Mouse (Mus musculus) bone marrow, adult 2 months (tissue): ENCODE data around the gene Opn1sw. TPM values are rescaled to one million over a fixed set of nuclear protein-coding genes. Genes with fewer than 3 reads are reported as not detected.

Experiments
- H3K27ac ChIP-seq: fragments of 200-500 bp; 2 replicates; pipeline ENCODE4 v1.5.1; 2012; ENCODE audit warnings: low read depth, mild to moderate bottlenecking, control low read depth, inconsistent platforms, low read length; ENCODE audit not compliant: control insufficient read depth, poor library complexity, insufficient read depth
- H3K4me1 ChIP-seq: fragments of 200-500 bp; 2 replicates; pipeline ENCODE4 v1.6.1; 2011; ENCODE audit warnings: low read length; ENCODE audit not compliant: control insufficient read depth, insufficient read depth
- H3K4me3 ChIP-seq: fragments of 200-500 bp; replicated peaks from 2 replicates; pipeline ENCODE3; 2011; ENCODE audit warnings: mild to moderate bottlenecking, low read depth, low read length, control low read depth; ENCODE audit not compliant: control insufficient read depth
- CTCF ChIP-seq: fragments of 200-500 bp; IDR thresholded peaks from 2 replicates; pipeline ENCODE4 v1.5.1; 2011; ENCODE audit warnings: low read length, control low read depth; ENCODE audit not compliant: control insufficient read depth, insufficient read depth
- POLR2A ChIP-seq: fragments of 200-500 bp; IDR thresholded peaks from 2 replicates; pipeline ENCODE4 v1.6.1; 2011; ENCODE audit warnings: low read depth, mild to moderate bottlenecking, control low read depth, low read length, borderline replicate concordance; ENCODE audit not compliant: control insufficient read depth
- WGBS: fragments of 180-500 bp; shearing (Covaris S2); methylation state at CpG from one replicate; pipeline ENCODE4 v1.1.7; 2018; 5-methylcytosine and 5-hydroxymethylcytosine counted together
- polyA plus RNA-seq: library from polyadenylated mRNA; stranded (reverse); fragments of >200 nt; gene quantifications from 2 replicates; pipeline ENCODE4 v1.2.4, GENCODE M21; 2011; ENCODE audit warnings: low replicate concordance; ENCODE audit not compliant: missing spikeins, insufficient read depth, insufficient read length

Opn1sw gene
- polyA plus RNA-seq, 1 experiment: not detected

DNA sequence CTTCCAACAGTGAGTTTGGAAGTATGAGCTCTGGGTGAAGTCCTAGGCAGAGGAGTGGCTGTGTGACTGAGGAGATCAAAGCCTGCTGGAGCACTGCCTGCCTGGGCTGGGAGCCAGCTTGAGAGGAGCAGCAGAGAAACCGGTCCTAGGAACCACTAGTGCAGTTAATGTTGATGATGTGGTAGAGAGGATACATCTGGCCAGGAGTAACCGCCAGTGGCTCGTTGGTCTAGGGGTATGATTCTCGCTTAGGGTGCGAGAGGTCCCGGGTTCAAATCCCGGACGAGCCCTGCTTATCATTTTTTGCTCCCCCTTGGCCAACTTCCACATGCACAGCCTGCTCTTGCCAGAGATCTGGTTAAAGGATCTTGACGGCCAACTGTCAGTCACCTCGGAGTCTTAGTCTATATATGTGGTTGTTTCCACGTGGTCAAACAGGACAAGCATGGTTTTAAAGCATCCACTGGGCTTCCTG is 375 bp upstream of the Opn1sw start:
- no peaks in the 10 kb centered on the region for H3K4me1 ChIP-seq
- no peak for TF ChIP-seq POLR2A
- no peak for TF ChIP-seq CTCF
- no peak overlapping the region for H3K4me3 ChIP-seq
- H3K27ac ChIP-seq: no peak overlapping the region
- WGBS: 10% methylated on average over 11 of the region's 11 CpGs

DNA sequence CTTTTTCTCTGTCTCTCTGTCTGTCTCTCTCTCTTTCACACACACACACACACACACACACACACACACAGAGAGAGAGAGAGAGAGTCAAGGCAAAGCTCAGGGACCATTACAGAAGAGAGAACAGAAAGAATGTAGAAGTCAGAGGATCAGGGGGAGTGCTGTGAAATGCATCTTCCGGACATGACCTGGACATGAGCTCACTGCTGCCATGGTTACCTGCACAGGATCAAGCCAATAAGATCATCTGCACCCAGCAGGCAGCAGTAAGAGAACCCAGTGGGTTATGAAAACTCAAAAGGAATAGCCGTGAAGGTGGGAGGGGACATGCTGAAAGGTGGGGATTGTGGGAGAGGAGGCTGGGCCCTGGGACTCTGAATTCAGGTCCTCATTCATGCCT is 5.8 kb downstream of the Opn1sw start:
- Histone ChIP-seq H3K4me1 (no peaks in the 10 kb centered on the region), H3K4me3 (no peak overlapping the region), H3K27ac (no peak overlapping the region)
- TF ChIP-seq CTCF (no peak), POLR2A (no peak)
- 72% methylated on average over 2 of the region's 2 CpGs for WGBS

DNA sequence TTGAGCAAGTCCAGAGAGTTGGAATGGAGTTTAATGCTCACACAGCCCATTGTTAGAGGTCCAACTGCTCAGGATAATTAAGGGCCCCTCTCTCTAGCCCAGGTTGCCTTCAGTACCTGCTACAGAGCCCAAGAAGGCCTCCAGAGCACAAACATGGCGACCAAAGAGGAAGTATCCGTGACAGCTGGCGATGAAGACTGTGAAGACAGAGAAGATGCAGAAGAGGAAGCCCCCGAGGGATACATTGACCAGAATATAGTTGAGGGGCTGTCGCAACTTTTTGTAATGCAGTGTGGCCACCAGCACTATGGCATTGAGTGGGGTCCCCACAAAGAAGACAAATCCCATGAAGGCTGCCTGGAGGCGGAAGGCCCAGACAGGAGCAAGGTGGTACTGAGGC is 8.3 kb downstream of the Opn1sw start:
- Histone ChIP-seq H3K4me1 (no peaks in the 10 kb centered on the region), H3K4me3 (no peak overlapping the region), H3K27ac (no peak overlapping the region)
- TF ChIP-seq POLR2A (no peak), CTCF (no peak)
- 44% methylated on average over 6 of the region's 6 CpGs for WGBS

DNA sequence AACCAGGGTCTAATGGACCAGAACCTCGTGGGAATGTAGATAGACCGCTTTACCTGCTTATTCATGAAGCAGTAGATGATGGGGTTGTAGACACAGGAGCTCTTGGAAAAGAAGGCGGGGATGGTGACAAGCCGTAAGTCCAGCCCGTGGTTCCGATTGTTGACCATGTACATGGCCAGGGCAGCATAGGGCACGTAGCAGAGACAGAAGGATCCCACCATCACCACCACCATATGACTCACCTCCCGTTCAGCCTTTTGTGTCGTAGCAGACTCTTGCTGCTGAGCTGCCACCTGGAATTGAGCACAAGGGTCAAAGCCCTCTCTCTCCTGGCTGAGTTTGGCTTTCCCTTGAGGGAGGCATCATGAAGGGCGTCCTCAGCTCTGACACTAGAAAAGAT is 9.6 kb downstream of the Opn1sw start:
- TF ChIP-seq POLR2A (no peak), CTCF (no peak)
- WGBS: 86% methylated on average over 10 of the region's 10 CpGs
- H3K4me1 ChIP-seq: no peaks in the 10 kb centered on the region
- no peak overlapping the region for H3K27ac ChIP-seq
- H3K4me3 ChIP-seq: no peak overlapping the region

DNA sequence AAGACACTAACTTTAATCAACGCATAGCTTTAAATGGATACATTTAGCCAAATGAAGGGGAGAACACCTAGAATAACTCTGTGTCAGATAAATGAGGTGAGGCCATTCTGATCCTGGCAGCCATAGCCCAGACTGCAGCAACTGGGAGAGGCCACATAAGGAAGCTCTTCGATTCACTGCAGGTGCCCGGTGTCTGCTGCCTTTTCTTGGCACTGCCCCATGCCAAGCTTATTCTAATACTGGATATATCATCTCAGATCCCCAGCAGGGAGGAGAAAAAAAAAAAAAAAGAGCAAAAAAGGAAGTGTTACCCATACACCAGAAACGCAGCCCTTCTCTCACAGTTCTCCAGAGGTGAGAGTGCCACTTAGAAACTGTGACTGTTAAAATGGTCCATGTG is 10.9 kb downstream of the Opn1sw start:
- Histone ChIP-seq H3K4me3 (no peak overlapping the region), H3K27ac (no peak overlapping the region), H3K4me1 (no peaks in the 10 kb centered on the region)
- 60% methylated on average over 4 of the region's 4 CpGs for whole genome bisulfite sequencing
- no peak for TF ChIP-seq CTCF
- TF ChIP-seq POLR2A: no peak

DNA sequence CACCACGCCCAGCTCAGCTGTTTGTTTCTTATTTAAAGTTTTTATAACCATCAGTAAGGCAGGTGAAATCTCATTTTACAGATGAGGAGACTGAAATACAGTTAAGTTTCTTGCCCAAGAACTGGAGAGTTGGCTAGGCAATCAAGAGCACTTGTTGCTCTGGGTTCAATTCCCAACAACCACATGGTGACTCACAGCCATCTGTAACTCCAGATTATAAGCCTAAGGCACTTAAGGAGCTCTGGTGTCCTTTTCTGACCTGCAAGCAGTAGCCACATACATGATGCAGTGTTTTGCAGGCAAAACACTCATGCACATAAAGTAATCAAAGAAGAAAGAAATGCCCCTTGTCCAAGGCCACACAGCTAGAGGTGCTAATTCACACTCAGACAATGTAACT is 23.0 kb downstream of the Opn1sw start:
- TF ChIP-seq POLR2A (no peak), CTCF (no peak)
- Histone ChIP-seq H3K4me1 (no peaks in the 10 kb centered on the region), H3K27ac (no peak overlapping the region), H3K4me3 (no peak overlapping the region)
- WGBS: 85% methylated on average over 1 of the region's 1 CpGs

DNA sequence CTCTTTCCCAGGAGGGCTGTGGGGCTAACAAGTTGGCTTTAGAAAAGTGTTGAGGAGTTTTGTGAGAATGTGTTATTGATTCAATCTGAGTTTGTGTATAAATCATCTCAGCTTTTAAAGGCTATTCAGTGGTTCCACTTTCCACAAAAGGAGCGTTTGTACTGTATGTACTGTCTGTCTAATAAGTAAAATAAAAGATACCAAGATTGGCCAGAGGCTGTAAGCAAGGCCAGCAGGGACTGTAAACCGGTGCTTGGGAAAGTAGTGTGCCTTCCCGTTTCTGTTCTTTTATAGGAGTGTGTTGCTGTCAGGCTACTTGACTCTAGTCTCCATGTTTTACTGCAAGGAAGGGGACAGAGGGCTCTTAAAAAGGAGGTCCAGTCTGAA is 25.1 kb downstream of the Opn1sw start:
- no peak overlapping the region for H3K4me3 ChIP-seq
- TF ChIP-seq CTCF (no peak), POLR2A (no peak)
- WGBS: 79% methylated on average over 3 of the region's 3 CpGs
- H3K4me1 ChIP-seq: no peaks in the 10 kb centered on the region
- no peak overlapping the region for H3K27ac ChIP-seq

DNA sequence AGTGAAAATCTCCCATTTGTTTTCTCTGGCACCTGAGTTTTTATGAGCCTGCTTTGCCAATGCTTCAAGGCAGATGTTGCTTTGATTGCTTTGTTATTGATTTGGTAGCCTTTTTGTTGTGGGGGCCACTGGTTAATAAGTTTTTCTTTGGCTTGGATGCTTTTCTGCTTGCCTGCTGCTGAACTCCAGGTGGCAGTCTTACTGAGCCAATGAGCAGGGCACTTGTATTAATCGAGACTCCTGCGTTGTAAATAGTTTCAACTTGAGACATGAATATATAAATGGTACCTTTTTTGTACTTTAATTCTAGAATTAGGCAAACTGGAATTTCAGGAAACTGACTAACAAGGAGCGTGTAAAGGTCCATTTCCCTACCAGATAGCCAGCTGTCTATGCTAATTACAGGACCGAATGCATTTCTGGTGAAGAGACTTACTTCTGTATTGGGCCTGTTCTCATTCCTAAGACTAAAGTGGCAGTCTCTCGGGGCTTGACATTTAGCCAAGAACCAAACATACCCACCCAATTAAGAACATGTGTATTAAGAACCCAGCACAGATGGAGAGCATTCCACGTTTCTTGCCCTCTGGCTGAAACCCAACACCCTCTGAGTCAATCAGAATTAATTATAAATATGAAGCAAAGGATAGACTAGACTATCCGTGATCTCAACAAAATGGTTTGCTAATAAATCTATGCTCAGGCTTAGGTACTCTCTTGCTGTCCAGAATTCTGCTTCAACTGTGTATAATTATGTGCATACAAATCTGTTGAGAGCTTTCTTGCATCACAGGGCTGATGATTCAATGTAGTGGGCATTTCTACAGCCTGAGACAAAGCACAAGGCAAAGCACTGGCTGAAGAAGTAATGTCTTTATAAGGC is 25.8 kb downstream of the Opn1sw start:
- 74% methylated on average over 7 of the region's 7 CpGs for WGBS
- Histone ChIP-seq H3K4me1 (no peaks in the 10 kb centered on the region), H3K4me3 (no peak overlapping the region), H3K27ac (no peak overlapping the region)
- TF ChIP-seq POLR2A (no peak), CTCF (no peak)

DNA sequence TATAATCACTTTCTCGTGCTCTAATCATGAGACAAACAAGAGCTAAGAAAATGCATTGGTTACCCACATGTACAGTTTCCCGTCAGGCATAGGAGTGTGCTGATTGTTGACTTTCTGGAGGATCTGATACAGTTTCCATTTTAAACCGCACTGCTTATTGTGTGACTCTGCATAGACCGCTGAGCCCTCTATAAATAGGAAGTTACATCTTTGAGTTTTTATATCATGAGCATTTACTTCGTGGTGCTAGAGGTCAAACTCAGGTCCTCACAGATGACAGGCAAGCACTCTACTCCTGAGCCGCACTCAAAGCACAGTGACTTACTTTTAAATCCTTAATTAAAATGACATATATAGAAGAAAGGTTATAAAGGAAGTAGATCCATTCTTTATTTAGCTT is 28.1 kb downstream of the Opn1sw start:
- Histone ChIP-seq H3K27ac (no peak overlapping the region), H3K4me1 (no peaks in the 10 kb centered on the region), H3K4me3 (no peak overlapping the region)
- TF ChIP-seq POLR2A: no peak
- TF ChIP-seq CTCF: no peak
- 76% methylated on average over 6 of the region's 6 CpGs for WGBS

DNA sequence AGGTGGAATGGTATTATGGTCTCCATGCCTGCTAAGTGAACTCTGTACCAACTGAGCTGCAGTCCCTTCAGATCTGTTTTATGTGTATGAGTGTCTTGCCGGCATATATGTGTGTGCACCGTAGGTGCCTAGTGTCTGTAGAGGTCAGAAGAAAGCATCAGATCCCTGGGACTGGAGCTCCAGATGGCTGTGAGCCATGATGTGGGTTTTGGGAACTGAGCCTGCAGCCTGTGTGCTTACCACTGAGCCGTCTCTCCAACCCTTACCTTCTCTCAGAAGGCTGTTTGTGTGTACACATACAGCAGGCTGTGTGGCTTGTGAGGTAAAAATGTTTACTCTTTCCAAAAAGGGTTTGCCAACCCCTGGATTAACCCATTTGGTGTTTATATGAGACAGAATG is 28.9 kb downstream of the Opn1sw start:
- Histone ChIP-seq H3K27ac (no peak overlapping the region), H3K4me3 (no peak overlapping the region), H3K4me1 (no peaks in the 10 kb centered on the region)
- TF ChIP-seq POLR2A: no peak
- no peak for TF ChIP-seq CTCF
- WGBS: 90% methylated on average over 3 of the region's 3 CpGs
